Mouse (Mus musculus) cerebellum, adult 2 months (tissue): Measurements from ENCODE around the gene Pip4k2b.

Experiments used
- CTCF ChIP-seq: fragments of 200-500 bp; IDR thresholded peaks from 2 replicates; pipeline ENCODE4 v1.5.1; 2011; ENCODE audit warnings: low read depth, mild to moderate bottlenecking, control low read depth, low read length, moderate library complexity, borderline replicate concordance; ENCODE audit not compliant: insufficient read depth
- POLR2A ChIP-seq: fragments of 200-500 bp; IDR thresholded peaks from 2 replicates; pipeline ENCODE4 v1.6.1; 2011; ENCODE audit warnings: low read length, control low read depth, borderline replicate concordance; ENCODE audit not compliant: insufficient read depth

DNA sequence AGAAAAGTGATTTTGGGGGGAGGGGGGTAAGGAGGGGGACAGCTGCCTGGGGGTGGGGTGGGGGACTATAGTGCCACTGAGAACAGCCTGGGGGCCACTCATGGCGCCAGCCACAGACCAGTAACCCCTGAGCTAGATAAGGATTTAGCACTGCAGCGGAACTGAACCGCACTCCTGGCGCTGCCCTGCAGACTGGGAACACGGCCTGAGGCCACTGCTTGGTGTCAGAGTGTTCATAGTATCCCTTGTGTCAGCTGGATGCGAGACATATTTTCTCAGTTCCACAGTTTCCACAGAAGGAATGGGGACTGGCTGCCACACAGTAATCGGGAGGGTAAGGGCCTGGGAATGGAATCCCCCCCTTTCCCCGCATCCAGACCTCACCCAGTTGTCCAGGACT lies 28.5 kb downstream of the Pip4k2b start:
- TF ChIP-seq POLR2A (no peak), CTCF (no peak)
